Comparison of ENCODE assay signal across 8 mouse cellular contexts in the genomic region with DNA sequence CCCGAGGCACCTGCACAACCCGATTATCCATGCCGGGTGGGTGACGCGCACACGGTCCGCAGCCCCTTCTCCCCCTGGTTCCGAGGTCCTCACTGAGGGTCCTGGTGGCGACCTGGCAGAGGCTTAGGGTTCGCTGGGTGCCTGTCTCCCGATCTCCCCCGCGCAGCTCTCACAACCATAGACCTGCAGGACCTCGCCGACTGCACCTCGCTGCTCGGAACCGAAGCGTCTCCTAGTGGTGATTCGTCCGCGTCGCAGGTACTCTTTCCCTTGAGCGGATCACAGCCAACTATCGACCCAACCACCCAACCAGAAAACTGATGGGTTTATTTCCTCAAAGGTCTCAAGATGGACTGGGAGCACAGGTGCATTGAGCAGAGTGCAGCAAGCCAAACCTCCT. TPM values are rescaled to one million over a fixed set of nuclear protein-coding genes. Genes with fewer than 3 reads are reported as not detected.
DNase-seq lines count a peak whose midpoint lies in the region; ATAC-seq lines count a peak whose summit lies in the region.

No protein-coding gene starts in this region.

- no peaks in the 10 kb centered on the region for H3K9me3 ChIP-seq in heart, embryonic 12.5 days (replicated peaks)
- H3K9me3 ChIP-seq in kidney, embryonic 15.5 days (replicated peaks), result no peaks in the 10 kb centered on the region
- no peaks in the 10 kb centered on the region for H3K9me3 ChIP-seq in liver, embryonic 15.5 days (replicated peaks)

- under 1% methylated on average over 25 of the region's 25 CpGs for WGBS in heart, embryonic 12.5 days
- WGBS in kidney, embryonic 15.5 days, result under 1% methylated on average over 25 of the region's 25 CpGs
- under 1% methylated on average over 25 of the region's 25 CpGs for WGBS in liver, embryonic 15.5 days (ENCODE audit: insufficient replicate concordance)

- peak overlapping the region; percentile 40; the same call in 1 of the 2 replicates for H3K9ac ChIP-seq in heart, embryonic 12.5 days
- no peak overlapping the region for H3K9ac ChIP-seq in kidney, embryonic 15.5 days
- H3K9ac ChIP-seq in liver, embryonic 15.5 days, result no peak overlapping the region

- H3K4me2 ChIP-seq in heart, embryonic 12.5 days, result peak overlapping the region; percentile 94
- H3K4me2 ChIP-seq in kidney, embryonic 15.5 days, result peak overlapping the region; percentile 84
- H3K4me2 ChIP-seq in liver, embryonic 15.5 days, result peak overlapping the region; percentile 61

- H3K4me1 ChIP-seq in heart, embryonic 12.5 days (replicated peaks), result peaks cover 33% of the 10 kb centered on the region
- peaks cover 45% of the 10 kb centered on the region for H3K4me1 ChIP-seq in kidney, embryonic 15.5 days
- H3K4me1 ChIP-seq in liver, embryonic 15.5 days (replicated peaks), result peaks cover 10% of the 10 kb centered on the region

- H3K27me3 ChIP-seq in heart, embryonic 12.5 days (replicated peaks), result peaks cover 94% of the 10 kb centered on the region
- H3K27me3 ChIP-seq in kidney, embryonic 15.5 days, result peaks cover 95% of the 10 kb centered on the region
- peaks cover 96% of the 10 kb centered on the region for H3K27me3 ChIP-seq in liver, embryonic 15.5 days

- DNase-seq in ovary, postnatal 14 days (ENCODE audit: low spot score), result peak; percentile 47
- DNase-seq in ovary, postnatal 10 days (ENCODE audit: low spot score), result no peak
- DNase-seq in cerebellum, adult 9-11 months, result peak; percentile 46
- peak; percentile 38 to 49 for DNase-seq in natural killer cell, adult 2 months (ENCODE audit: low spot score in 2 of 2)
- peak; percentile 72 for DNase-seq in testis, postnatal 10 days (ENCODE audit: low spot score)

- ATAC-seq in heart, embryonic 12.5 days (ENCODE audit: insufficient number of reproducible peaks, low FRiP score), result no peak
- ATAC-seq in kidney, embryonic 15.5 days (replicated peaks; ENCODE audit: low FRiP score), result peak; percentile 66
- ATAC-seq in liver, embryonic 15.5 days (ENCODE audit: insufficient read depth), result peak; percentile 11; the same call in 1 of the 2 replicates

- H3K4me3 ChIP-seq in heart, embryonic 12.5 days, result peak overlapping the region; percentile 53
- peak overlapping the region; percentile 47 for H3K4me3 ChIP-seq in kidney, embryonic 15.5 days (replicated peaks)
- H3K4me3 ChIP-seq in liver, embryonic 15.5 days (replicated peaks), result peak overlapping the region; percentile 40

- H3K27ac ChIP-seq in heart, embryonic 12.5 days (ENCODE audit: poor library complexity, severe bottlenecking), result no peak overlapping the region
- H3K27ac ChIP-seq in kidney, embryonic 15.5 days, result no peak overlapping the region
- no peak overlapping the region for H3K27ac ChIP-seq in liver, embryonic 15.5 days (replicated peaks)

- no peaks in the 10 kb centered on the region for H3K36me3 ChIP-seq in heart, embryonic 12.5 days
- H3K36me3 ChIP-seq in kidney, embryonic 15.5 days, result no peaks in the 10 kb centered on the region
- no peaks in the 10 kb centered on the region for H3K36me3 ChIP-seq in liver, embryonic 15.5 days (replicated peaks)

RNA-seq across cellular contexts. Expression of gene Mcidas, which starts 0.5 kb away (rescaled TPM):
- polyA plus RNA-seq in heart, embryonic 12.5 days (2016; fragmentation: Nextera tagmentation; extraction: Ambion mirVana), result not detected in 2 replicates
- not detected in 2 replicates for polyA plus RNA-seq in kidney, embryonic 15.5 days (2015; fragmentation: Nextera tagmentation; extraction: Ambion mirVana)
- not detected in 2 replicates for polyA plus RNA-seq in liver, embryonic 15.5 days (2015; fragmentation: Nextera tagmentation; extraction: Ambion mirVana)

RNA-seq across cellular contexts. Expression of gene Ccno, which starts 6.6 kb away (rescaled TPM):
- 0.14 TPM in 1 of 2 replicates, not detected in the other for polyA plus RNA-seq in heart, embryonic 12.5 days (2016; fragmentation: Nextera tagmentation; extraction: Ambion mirVana)
- 0.49 and 0.61 TPM in 2 replicates for polyA plus RNA-seq in kidney, embryonic 15.5 days (2015; fragmentation: Nextera tagmentation; extraction: Ambion mirVana)
- 0.15 and 0.48 TPM in 2 replicates for polyA plus RNA-seq in liver, embryonic 15.5 days (2015; fragmentation: Nextera tagmentation; extraction: Ambion mirVana)

RNA-seq across cellular contexts. Expression of gene Cdc20b, which starts 40.7 kb away (rescaled TPM):
- not detected in 2 replicates for polyA plus RNA-seq in heart, embryonic 12.5 days (2016; fragmentation: Nextera tagmentation; extraction: Ambion mirVana)
- polyA plus RNA-seq in kidney, embryonic 15.5 days (2015; fragmentation: Nextera tagmentation; extraction: Ambion mirVana), result not detected in 2 replicates
- not detected in 2 replicates for polyA plus RNA-seq in liver, embryonic 15.5 days (2015; fragmentation: Nextera tagmentation; extraction: Ambion mirVana)

RNA-seq across cellular contexts. Expression of gene Gpx8, which starts 52.0 kb away (rescaled TPM):
- polyA plus RNA-seq in heart, embryonic 12.5 days (2016; fragmentation: Nextera tagmentation; extraction: Ambion mirVana), result 142 and 148 TPM in 2 replicates
- 161 TPM in 2 replicates for polyA plus RNA-seq in kidney, embryonic 15.5 days (2015; fragmentation: Nextera tagmentation; extraction: Ambion mirVana)
- 5.7 and 6.7 TPM in 2 replicates for polyA plus RNA-seq in liver, embryonic 15.5 days (2015; fragmentation: Nextera tagmentation; extraction: Ambion mirVana)
